Mouse (Mus musculus) neural tube, embryonic 15.5 days (tissue): Measurements from ENCODE around the gene Tle4. TPM values are rescaled to one million over a fixed set of nuclear protein-coding genes. Genes with fewer than 3 reads are reported as not detected.
A peak's percentile ranks its signal among the peaks of the same experiment; 100 is the strongest.

Experiments
- ATAC-seq: fragments of 200-750 bp; cut with Nextera tagmentation; 2 replicates; pipeline ENCODE4 v1.8.0; 2017; ENCODE audit warnings: mild to moderate bottlenecking, moderate TSS enrichment, moderate library complexity; ENCODE audit not compliant: low FRiP score
- H3K27ac ChIP-seq: fragments of 300-500 bp; sonication (generic); replicated peaks from 2 replicates; pipeline ENCODE4 v1.5.1; 2015; ENCODE audit warnings: mild to moderate bottlenecking, inconsistent platforms
- H3K27me3 ChIP-seq: fragments of 300-500 bp; sonication (generic); replicated peaks from 2 replicates; pipeline ENCODE4 v1.6.1; 2015; ENCODE audit warnings: inconsistent platforms
- H3K36me3 ChIP-seq: fragments of 300-500 bp; sonication (generic); 2 replicates; pipeline ENCODE4 v1.6.1; 2015; ENCODE audit warnings: inconsistent platforms
- H3K4me1 ChIP-seq: fragments of 300-500 bp; sonication (generic); 2 replicates; pipeline ENCODE4 v1.6.1; 2015; ENCODE audit warnings: inconsistent platforms
- H3K4me2 ChIP-seq: fragments of 300-500 bp; sonication (generic); 2 replicates; pipeline ENCODE4 v1.6.1; 2015; ENCODE audit warnings: inconsistent platforms, mild to moderate bottlenecking, moderate library complexity
- H3K4me3 ChIP-seq: fragments of 300-500 bp; sonication (generic); replicated peaks from 2 replicates; pipeline ENCODE4 v1.5.1; 2015; ENCODE audit warnings: mild to moderate bottlenecking, inconsistent platforms
- H3K9ac ChIP-seq: fragments of 300-500 bp; sonication (generic); replicated peaks from 2 replicates; pipeline ENCODE4 v1.6.1; 2015; ENCODE audit warnings: mild to moderate bottlenecking, inconsistent platforms
- H3K9me3 ChIP-seq: fragments of 300-500 bp; sonication (generic); replicated peaks from 2 replicates; pipeline ENCODE4 v1.6.1; 2016; ENCODE audit warnings: inconsistent platforms
- WGBS: fragments of 180-500 bp; shearing (Covaris S2); methylation state at CpG from one replicate; pipeline ENCODE4 v1.1.7; 2015; ENCODE audit warnings: mixed read lengths; 5-methylcytosine and 5-hydroxymethylcytosine counted together
- polyA plus RNA-seq: library from polyadenylated mRNA; unstranded; fragments of >200 nt; fragmentation: Nextera tagmentation; extraction: Ambion mirVana; gene quantifications from 2 replicates; pipeline ENCODE4 v1.2.1, GENCODE M21; 2015

Gene Tle4
- polyA plus RNA-seq, 1 experiment from 2014 or later = 24.3 TPM

- H3K36me3 ChIP-seq = no peaks in the 10 kb centered on the region
- 76% methylated on average over 1 of the region's 1 CpGs for WGBS
- no peak overlapping the region for H3K27ac ChIP-seq
- ATAC-seq = no peak
- H3K9ac ChIP-seq = no peak overlapping the region
- H3K27me3 ChIP-seq = peaks cover 13% of the 10 kb centered on the region
- no peak overlapping the region for H3K4me3 ChIP-seq
- H3K9me3 ChIP-seq = no peaks in the 10 kb centered on the region
- no peak overlapping the region for H3K4me2 ChIP-seq
- H3K4me1 ChIP-seq = peaks cover 16% of the 10 kb centered on the region
Observed at GRCm38 (mm10) chr19:14600841-14601240, 3.0 kb upstream of the Tle4 start.

GRCm38 (mm10) chr19:14600354-14600753 lies 2.5 kb upstream of the Tle4 start:
- WGBS = 67% methylated on average over 3 of the region's 3 CpGs
- Histone ChIP-seq H3K9ac (no peak overlapping the region), H3K4me1 (peaks cover 19% of the 10 kb centered on the region), H3K9me3 (no peaks in the 10 kb centered on the region), H3K27me3 (peaks cover 13% of the 10 kb centered on the region), H3K27ac (no peak overlapping the region), H3K4me3 (no peak overlapping the region), H3K4me2 (no peak overlapping the region), H3K36me3 (no peaks in the 10 kb centered on the region)
- no peak for ATAC-seq

- no peak overlapping the region for H3K4me2 ChIP-seq
Observed at GRCm38 (mm10) chr19:14599851-14600251, 2.0 kb upstream of the Tle4 start.

GRCm38 (mm10) chr19:14598690-14599288 lies 938 bp upstream of the Tle4 start:
- peak overlapping the region; percentile 67 for H3K9ac ChIP-seq
- H3K27ac ChIP-seq = peak overlapping the region; percentile 98
- under 1% methylated on average over 46 of the region's 46 CpGs for WGBS

More at GRCm38 (mm10) chr19:14599851-14600251, 2.0 kb upstream of the Tle4 start:
- Histone ChIP-seq H3K4me3 (no peak overlapping the region), H3K9me3 (no peaks in the 10 kb centered on the region), H3K36me3 (no peaks in the 10 kb centered on the region), H3K27ac (no peak overlapping the region), H3K9ac (no peak overlapping the region), H3K4me1 (peaks cover 21% of the 10 kb centered on the region), H3K27me3 (peaks cover 11% of the 10 kb centered on the region)
- 33% methylated on average over 8 of the region's 8 CpGs for WGBS
- ATAC-seq = no peak

GRCm38 (mm10) chr19:14596941-14597916 lies 622 bp downstream of the Tle4 start:
- Histone ChIP-seq H3K27ac (peak overlapping the region; percentile 96), H3K27me3 (peaks cover 4% of the 10 kb centered on the region; the same call in 1 of the 2 replicates), H3K36me3 (no peaks in the 10 kb centered on the region), H3K9me3 (no peaks in the 10 kb centered on the region), H3K4me2 (peak overlapping the region; percentile 61), H3K4me1 (peaks cover 33% of the 10 kb centered on the region), H3K4me3 (peak overlapping the region; percentile 85), H3K9ac (peak overlapping the region; percentile 84)
- under 1% methylated on average over 118 of the region's 120 CpGs for WGBS
- ATAC-seq = peak; percentile 1

More at GRCm38 (mm10) chr19:14598690-14599288, 938 bp upstream of the Tle4 start:
- Histone ChIP-seq H3K9me3 (no peaks in the 10 kb centered on the region), H3K27me3 (peaks cover 4% of the 10 kb centered on the region), H3K4me1 (peaks cover 28% of the 10 kb centered on the region), H3K4me2 (peak overlapping the region; percentile 67), H3K4me3 (peak overlapping the region; percentile 85), H3K36me3 (no peaks in the 10 kb centered on the region)
- ATAC-seq = peak; percentile 67

GRCm38 (mm10) chr19:14596358-14596940 lies 1.4 kb downstream of the Tle4 start:
- H3K36me3 ChIP-seq = no peaks in the 10 kb centered on the region
- WGBS = 0% methylated on average over 12 of the region's 12 CpGs
- ATAC-seq = no peak
- peaks cover 38% of the 10 kb centered on the region for H3K4me1 ChIP-seq
- peak overlapping the region; percentile 84 for H3K9ac ChIP-seq
- H3K27me3 ChIP-seq = peaks cover 4% of the 10 kb centered on the region; the same call in 1 of the 2 replicates
- H3K9me3 ChIP-seq = no peaks in the 10 kb centered on the region
- H3K4me3 ChIP-seq = peak overlapping the region; percentile 85
- peak overlapping the region; percentile 61 for H3K4me2 ChIP-seq
- peak overlapping the region; percentile 96 for H3K27ac ChIP-seq

GRCm38 (mm10) chr19:14595390-14595997 lies 2.4 kb downstream of the Tle4 start:
- ATAC-seq = no peak
- Histone ChIP-seq H3K27ac (no peak overlapping the region), H3K9me3 (no peaks in the 10 kb centered on the region), H3K4me3 (peak overlapping the region; percentile 85), H3K36me3 (no peaks in the 10 kb centered on the region), H3K4me1 (peaks cover 37% of the 10 kb centered on the region), H3K9ac (peak overlapping the region; percentile 43), H3K27me3 (peaks cover 3% of the 10 kb centered on the region; the same call in 1 of the 2 replicates), H3K4me2 (peak overlapping the region; percentile 61)
- WGBS = 10% methylated on average over 11 of the region's 11 CpGs

GRCm38 (mm10) chr19:14594537-14594936 lies 3.3 kb downstream of the Tle4 start:
- no peak for ATAC-seq
- Histone ChIP-seq H3K4me2 (peak overlapping the region; percentile 61), H3K27me3 (no peaks in the 10 kb centered on the region), H3K9ac (peak overlapping the region; percentile 27; the same call in 1 of the 2 replicates), H3K4me3 (peak overlapping the region; percentile 85), H3K9me3 (no peaks in the 10 kb centered on the region), H3K36me3 (no peaks in the 10 kb centered on the region), H3K4me1 (peaks cover 35% of the 10 kb centered on the region), H3K27ac (no peak overlapping the region)
- WGBS = 62% methylated on average over 3 of the region's 3 CpGs

- peak overlapping the region; percentile 43 for H3K4me2 ChIP-seq
- H3K27me3 ChIP-seq = no peaks in the 10 kb centered on the region
- 33% methylated on average over 10 of the region's 10 CpGs for WGBS
- 0 out of 2 replicates have a peak, but pooled peaks cover 2% of the 10 kb centered on the region for H3K36me3 ChIP-seq
- peaks cover 35% of the 10 kb centered on the region for H3K4me1 ChIP-seq
- no peak for ATAC-seq
- no peaks in the 10 kb centered on the region for H3K9me3 ChIP-seq
- no peak overlapping the region for H3K9ac ChIP-seq
- H3K27ac ChIP-seq = no peak overlapping the region
- H3K4me3 ChIP-seq = peak overlapping the region; percentile 12; the same call in 1 of the 2 replicates
Observed at GRCm38 (mm10) chr19:14591809-14592535, 5.9 kb downstream of the Tle4 start.

- H3K9ac ChIP-seq = no peak overlapping the region
- no peaks in the 10 kb centered on the region for H3K9me3 ChIP-seq
- peaks cover 34% of the 10 kb centered on the region for H3K4me1 ChIP-seq
- no peak overlapping the region for H3K4me3 ChIP-seq
- H3K36me3 ChIP-seq = 0 out of 2 replicates have a peak, but pooled peaks cover 4% of the 10 kb centered on the region
- WGBS = 35% methylated on average over 7 of the region's 7 CpGs
- peak overlapping the region; percentile 30 for H3K4me2 ChIP-seq
- no peak overlapping the region for H3K27ac ChIP-seq
- no peak for ATAC-seq
- H3K27me3 ChIP-seq = no peaks in the 10 kb centered on the region
Observed at GRCm38 (mm10) chr19:14590154-14590553, 7.7 kb downstream of the Tle4 start.
